Mouse (Mus musculus): ENCODE measurements around the gene Tbc1d1. TPM values are rescaled to one million over a fixed set of nuclear protein-coding genes. Genes with fewer than 3 reads are reported as not detected.
A peak's percentile ranks its signal among the peaks of the same experiment; 100 is the strongest.

Tbc1d1 gene
- polyA plus RNA-seq, 1 experiment from 2014 or later, result 12.2 TPM

DNA sequence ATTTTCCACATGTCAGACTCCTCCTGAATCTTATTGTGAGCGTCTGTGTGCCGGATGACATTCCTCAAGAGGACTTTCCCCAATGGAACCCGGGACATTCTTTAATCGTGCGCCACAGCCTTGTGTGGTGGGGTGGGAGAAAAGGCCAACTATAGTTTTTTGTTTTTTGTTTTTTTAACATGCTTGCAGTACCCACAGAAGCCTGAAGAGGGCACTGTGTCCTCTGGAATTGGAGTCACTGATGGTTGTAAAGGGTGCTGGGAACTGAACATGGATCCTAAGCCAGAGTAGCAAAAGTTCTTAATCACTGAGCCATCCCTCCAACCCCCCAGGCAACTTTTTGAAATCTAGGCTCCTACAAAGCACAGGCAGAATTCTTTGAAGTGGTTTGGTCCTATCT is 34.8 kb downstream of the Tbc1d1 start:
- H3K4me2 ChIP-seq (replicated peaks), result no peak overlapping the region
- 94% methylated on average over 5 of the region's 5 CpGs for WGBS
- no peak overlapping the region for H3K4me3 ChIP-seq
- no peaks in the 10 kb centered on the region for H3K36me3 ChIP-seq
- no peak for ATAC-seq (replicated peaks)
- no peaks in the 10 kb centered on the region for H3K9me3 ChIP-seq
- no peak overlapping the region for H3K27ac ChIP-seq (replicated peaks)
- no peak overlapping the region for H3K9ac ChIP-seq (replicated peaks)
- peaks cover 9% of the 10 kb centered on the region for H3K4me1 ChIP-seq
- H3K27me3 ChIP-seq, result no peaks in the 10 kb centered on the region

- 67% methylated on average over 11 of the region's 11 CpGs for WGBS
- Histone ChIP-seq H3K4me3 (no peak overlapping the region), H3K36me3 (no peaks in the 10 kb centered on the region), H3K9me3 (no peaks in the 10 kb centered on the region), H3K4me2 (replicated peaks) (no peak overlapping the region), H3K9ac (replicated peaks) (no peak overlapping the region), H3K27ac (replicated peaks) (no peak overlapping the region), H3K4me1 (peaks cover 9% of the 10 kb centered on the region; the same call in 1 of the 2 replicates), H3K27me3 (no peaks in the 10 kb centered on the region)
- ATAC-seq (replicated peaks), result no peak
Measured at GRCm38 (mm10) chr5:64193353-64193752, 37.2 kb downstream of the Tbc1d1 start.

- no peak overlapping the region for H3K4me2 ChIP-seq (replicated peaks)
- no peak overlapping the region for H3K9ac ChIP-seq (replicated peaks)
- peak; percentile 87 for ATAC-seq (replicated peaks)
- H3K4me1 ChIP-seq, result peaks cover 9% of the 10 kb centered on the region; the same call in 1 of the 2 replicates
- no peaks in the 10 kb centered on the region for H3K27me3 ChIP-seq
- WGBS, result 89% methylated on average over 1 of the region's 1 CpGs
- no peak overlapping the region for H3K27ac ChIP-seq (replicated peaks)
- H3K4me3 ChIP-seq, result no peak overlapping the region
- H3K9me3 ChIP-seq, result no peaks in the 10 kb centered on the region
- no peaks in the 10 kb centered on the region for H3K36me3 ChIP-seq
Measured at GRCm38 (mm10) chr5:64196250-64196865, 40.3 kb downstream of the Tbc1d1 start.

DNA sequence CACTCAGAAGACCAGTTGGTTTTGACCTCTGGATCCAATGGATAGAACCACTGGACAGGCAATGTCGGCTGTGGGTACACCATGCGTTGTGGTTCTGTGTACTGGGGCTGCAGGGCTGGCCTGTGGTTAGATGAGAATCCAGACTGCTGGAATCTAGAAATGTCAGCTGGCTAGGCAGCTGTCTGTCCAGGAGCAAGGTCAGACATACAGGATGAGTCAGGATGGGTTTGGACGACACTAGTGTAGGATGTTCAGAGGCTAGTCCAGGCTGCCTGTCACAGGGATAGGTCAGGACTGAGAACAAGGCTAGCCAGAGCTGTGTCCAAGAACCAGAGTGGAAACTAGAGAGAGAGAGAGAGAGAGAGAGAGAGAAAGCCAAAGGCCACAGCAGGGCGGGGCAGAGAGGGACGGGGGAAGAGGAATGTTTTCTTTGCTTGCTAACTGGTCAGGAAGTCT is 40.8 kb downstream of the Tbc1d1 start:
- no peaks in the 10 kb centered on the region for H3K9me3 ChIP-seq
- no peak overlapping the region for H3K4me3 ChIP-seq
- no peak overlapping the region for H3K9ac ChIP-seq (replicated peaks)
- no peak overlapping the region for H3K27ac ChIP-seq (replicated peaks)
- 0 out of 2 replicates have a peak, but pooled peaks have one; percentile 21 for ATAC-seq (replicated peaks)
- peaks cover 9% of the 10 kb centered on the region; the same call in 1 of the 2 replicates for H3K4me1 ChIP-seq
- WGBS, result 85% methylated on average over 5 of the region's 5 CpGs
- no peaks in the 10 kb centered on the region for H3K36me3 ChIP-seq
- H3K4me2 ChIP-seq (replicated peaks), result no peak overlapping the region
- no peaks in the 10 kb centered on the region for H3K27me3 ChIP-seq

GRCm38 (mm10) chr5:64198624-64199023 is 42.5 kb downstream of the Tbc1d1 start:
- Histone ChIP-seq H3K4me2 (replicated peaks) (no peak overlapping the region), H3K4me1 (peaks cover 9% of the 10 kb centered on the region; the same call in 1 of the 2 replicates), H3K4me3 (no peak overlapping the region), H3K9ac (replicated peaks) (no peak overlapping the region), H3K27me3 (no peaks in the 10 kb centered on the region), H3K27ac (replicated peaks) (no peak overlapping the region), H3K9me3 (no peaks in the 10 kb centered on the region), H3K36me3 (no peaks in the 10 kb centered on the region)
- WGBS, result 92% methylated on average over 7 of the region's 7 CpGs
- ATAC-seq (replicated peaks), result no peak

DNA sequence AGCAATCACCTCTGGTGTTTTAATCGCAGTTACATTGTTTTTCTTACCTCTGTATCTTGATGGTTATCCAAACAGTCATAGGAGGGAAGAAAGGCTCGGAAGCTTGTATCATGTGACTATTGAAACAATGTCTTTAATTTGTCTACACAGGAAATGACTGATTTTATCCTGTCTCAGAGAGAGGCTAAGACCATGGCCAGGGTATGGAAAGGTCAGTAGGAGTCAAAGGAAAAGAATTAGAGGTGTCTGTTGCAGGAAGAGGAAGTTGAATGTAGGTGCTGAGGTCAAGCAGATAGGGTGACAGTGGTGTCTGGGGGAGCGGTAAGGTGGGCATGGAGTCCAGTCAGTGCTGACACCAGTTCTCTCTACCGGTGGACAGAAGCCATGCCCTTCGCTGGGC is 45.0 kb downstream of the Tbc1d1 start:
- Histone ChIP-seq H3K9ac (replicated peaks) (no peak overlapping the region), H3K4me3 (no peak overlapping the region), H3K9me3 (no peaks in the 10 kb centered on the region), H3K27me3 (no peaks in the 10 kb centered on the region), H3K27ac (replicated peaks) (no peak overlapping the region), H3K4me1 (peaks cover 3% of the 10 kb centered on the region; the same call in 1 of the 2 replicates), H3K4me2 (replicated peaks) (no peak overlapping the region), H3K36me3 (no peaks in the 10 kb centered on the region)
- 83% methylated on average over 5 of the region's 5 CpGs for WGBS
- no peak for ATAC-seq (replicated peaks)

DNA sequence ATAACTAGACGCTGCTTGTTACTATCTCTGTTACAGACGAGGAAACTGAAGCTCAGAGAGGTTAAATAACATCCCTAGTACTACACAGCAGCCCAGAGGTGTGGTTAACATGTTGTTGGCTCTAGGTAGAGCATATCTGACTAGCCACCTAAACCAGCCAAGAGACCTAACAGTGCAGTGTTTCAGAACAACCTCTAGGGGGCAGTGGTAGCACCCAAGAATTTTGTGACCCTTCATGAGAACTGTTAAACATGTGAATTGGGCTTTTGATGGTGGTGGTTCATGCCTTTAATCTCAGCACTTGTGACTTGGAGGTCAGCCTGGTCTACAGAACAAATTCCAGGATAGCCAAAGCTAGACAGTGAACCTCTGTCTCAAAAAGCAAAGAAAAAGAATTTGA is 46.2 kb downstream of the Tbc1d1 start:
- no peaks in the 10 kb centered on the region for H3K36me3 ChIP-seq
- WGBS, result 30% methylated on average over 2 of the region's 2 CpGs
- no peaks in the 10 kb centered on the region for H3K9me3 ChIP-seq
- no peak overlapping the region for H3K27ac ChIP-seq (replicated peaks)
- no peak overlapping the region for H3K4me3 ChIP-seq
- no peaks in the 10 kb centered on the region for H3K27me3 ChIP-seq
- no peak overlapping the region for H3K9ac ChIP-seq (replicated peaks)
- H3K4me1 ChIP-seq, result no peaks in the 10 kb centered on the region
- peak; percentile 41; the same call in 1 of the 2 replicates for ATAC-seq (replicated peaks)
- no peak overlapping the region for H3K4me2 ChIP-seq (replicated peaks)

- Histone ChIP-seq H3K9ac (replicated peaks) (no peak overlapping the region), H3K27me3 (no peaks in the 10 kb centered on the region), H3K4me1 (no peaks in the 10 kb centered on the region), H3K4me2 (replicated peaks) (no peak overlapping the region), H3K9me3 (no peaks in the 10 kb centered on the region), H3K4me3 (no peak overlapping the region), H3K27ac (replicated peaks) (no peak overlapping the region), H3K36me3 (no peaks in the 10 kb centered on the region)
- WGBS, result 92% methylated on average over 3 of the region's 3 CpGs
- no peak for ATAC-seq (replicated peaks)
Measured at GRCm38 (mm10) chr5:64205610-64206009, 49.5 kb downstream of the Tbc1d1 start.

GRCm38 (mm10) chr5:64206431-64206830 is 50.3 kb downstream of the Tbc1d1 start:
- Histone ChIP-seq H3K27ac (replicated peaks) (no peak overlapping the region), H3K9me3 (no peaks in the 10 kb centered on the region), H3K36me3 (no peaks in the 10 kb centered on the region), H3K4me1 (no peaks in the 10 kb centered on the region), H3K27me3 (no peaks in the 10 kb centered on the region), H3K4me3 (no peak overlapping the region), H3K9ac (replicated peaks) (no peak overlapping the region), H3K4me2 (replicated peaks) (no peak overlapping the region)
- ATAC-seq (replicated peaks), result no peak
- WGBS, result 85% methylated on average over 3 of the region's 3 CpGs

DNA sequence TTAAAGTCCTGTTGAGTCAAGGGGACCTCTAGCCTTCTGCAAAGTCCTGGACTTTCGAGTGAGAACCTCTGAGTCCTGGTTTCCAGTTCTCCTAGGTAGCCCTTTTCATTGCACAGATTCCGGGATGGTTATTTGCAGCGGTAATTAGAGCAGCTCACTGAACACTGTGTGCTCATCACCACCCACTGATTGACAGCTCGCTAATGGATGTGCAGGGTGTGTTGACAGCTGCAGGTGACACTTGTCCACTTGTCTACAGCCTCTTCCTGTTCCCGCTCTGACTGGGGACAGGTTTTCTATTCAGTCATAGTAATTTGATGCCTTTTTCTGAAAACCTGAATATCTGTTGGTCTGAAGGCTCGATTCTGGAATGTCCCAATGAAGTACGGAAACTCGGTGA is 50.8 kb downstream of the Tbc1d1 start:
- Histone ChIP-seq H3K36me3 (no peaks in the 10 kb centered on the region), H3K27me3 (no peaks in the 10 kb centered on the region), H3K9me3 (no peaks in the 10 kb centered on the region), H3K9ac (replicated peaks) (no peak overlapping the region), H3K27ac (replicated peaks) (no peak overlapping the region), H3K4me2 (replicated peaks) (no peak overlapping the region), H3K4me3 (no peak overlapping the region), H3K4me1 (no peaks in the 10 kb centered on the region)
- no peak for ATAC-seq (replicated peaks)
- WGBS, result 75% methylated on average over 8 of the region's 8 CpGs

- no peak overlapping the region for H3K4me2 ChIP-seq (replicated peaks)
- no peaks in the 10 kb centered on the region for H3K4me1 ChIP-seq
- no peak overlapping the region for H3K9ac ChIP-seq (replicated peaks)
- no peak overlapping the region for H3K27ac ChIP-seq (replicated peaks)
- no peak overlapping the region for H3K4me3 ChIP-seq
- no peaks in the 10 kb centered on the region for H3K9me3 ChIP-seq
- H3K36me3 ChIP-seq, result no peaks in the 10 kb centered on the region
- ATAC-seq (replicated peaks), result no peak
- no peaks in the 10 kb centered on the region for H3K27me3 ChIP-seq
- 88% methylated on average over 6 of the region's 6 CpGs for WGBS
Measured at GRCm38 (mm10) chr5:64207800-64208199, 51.7 kb downstream of the Tbc1d1 start.

GRCm38 (mm10) chr5:64210817-64211216 is 54.7 kb downstream of the Tbc1d1 start:
- Histone ChIP-seq H3K27me3 (no peaks in the 10 kb centered on the region), H3K4me3 (no peak overlapping the region), H3K4me2 (replicated peaks) (no peak overlapping the region), H3K4me1 (no peaks in the 10 kb centered on the region), H3K27ac (replicated peaks) (no peak overlapping the region), H3K9me3 (no peaks in the 10 kb centered on the region), H3K36me3 (no peaks in the 10 kb centered on the region), H3K9ac (replicated peaks) (no peak overlapping the region)
- no peak for ATAC-seq (replicated peaks)
- WGBS, result 85% methylated on average over 4 of the region's 4 CpGs

DNA sequence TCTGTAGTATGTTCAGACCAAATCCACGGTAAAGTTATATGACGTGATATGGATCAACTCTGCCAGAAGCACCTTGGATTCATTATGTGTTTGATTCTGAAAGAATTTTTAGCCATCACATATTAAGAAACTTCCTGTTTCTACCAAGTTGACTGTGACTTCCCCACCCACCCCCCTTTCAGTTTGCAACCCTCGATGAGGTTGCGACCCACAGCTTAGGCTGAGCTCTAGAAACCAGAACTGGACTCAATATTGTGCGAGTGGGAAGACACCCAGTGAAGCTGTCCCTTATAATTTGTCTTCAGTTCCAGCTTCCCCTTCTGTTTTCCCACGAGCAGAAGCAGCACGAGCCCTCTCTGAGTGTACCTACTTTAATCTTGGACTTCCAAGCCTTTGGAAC is 55.2 kb downstream of the Tbc1d1 start:
- no peak for ATAC-seq (replicated peaks)
- no peaks in the 10 kb centered on the region for H3K27me3 ChIP-seq
- H3K4me2 ChIP-seq (replicated peaks), result no peak overlapping the region
- H3K36me3 ChIP-seq, result no peaks in the 10 kb centered on the region
- no peak overlapping the region for H3K9ac ChIP-seq (replicated peaks)
- H3K27ac ChIP-seq (replicated peaks), result no peak overlapping the region
- H3K4me3 ChIP-seq, result no peak overlapping the region
- H3K4me1 ChIP-seq, result no peaks in the 10 kb centered on the region
- WGBS, result 80% methylated on average over 7 of the region's 7 CpGs
- H3K9me3 ChIP-seq, result no peaks in the 10 kb centered on the region

Data from forebrain, embryonic 15.5 days (tissue).